Mouse (Mus musculus) olfactory bulb, adult 2 months (tissue): Measurements from ENCODE around the gene Prkaa1. TPM values are rescaled to one million over a fixed set of nuclear protein-coding genes. Genes with fewer than 3 reads are reported as not detected.
A peak's percentile ranks its signal among the peaks of the same experiment; 100 is the strongest.

Experiments used
- H3K27ac ChIP-seq: fragments of 200-500 bp; 2 replicates; pipeline ENCODE4 v1.5.1; 2012; ENCODE audit warnings: low read depth, low read length; ENCODE audit not compliant: insufficient read depth
- H3K4me1 ChIP-seq: fragments of 200-500 bp; 2 replicates; pipeline ENCODE4 v1.6.1; 2012; ENCODE audit warnings: low read length; ENCODE audit not compliant: control insufficient read depth, insufficient read depth
- H3K4me3 ChIP-seq: fragments of 200-500 bp; 2 replicates; pipeline ENCODE4 v1.5.1; 2012; ENCODE audit warnings: mild to moderate bottlenecking, low read depth, low read length, moderate library complexity; ENCODE audit not compliant: insufficient read depth
- CTCF ChIP-seq: fragments of 200-500 bp; IDR thresholded peaks from 2 replicates; pipeline ENCODE4 v1.5.1; 2012; ENCODE audit warnings: low read depth, mild to moderate bottlenecking, low read length, moderate library complexity; ENCODE audit not compliant: insufficient read depth
- POLR2A ChIP-seq: fragments of 200-500 bp; IDR thresholded peaks from 2 replicates; pipeline ENCODE4 v1.6.1; 2012; ENCODE audit warnings: mild to moderate bottlenecking, low read depth, low read length, moderate library complexity; ENCODE audit not compliant: insufficient read depth
- WGBS: fragments of 180-500 bp; shearing (Covaris S2); methylation state at CpG from one replicate; pipeline ENCODE4 v1.1.7; 2018; 5-methylcytosine and 5-hydroxymethylcytosine counted together
- polyA plus RNA-seq: library from polyadenylated mRNA; stranded (reverse); fragments of >200 nt; gene quantifications from 2 replicates; pipeline ENCODE4 v1.2.4, GENCODE M21; 2012; ENCODE audit warnings: low replicate concordance; ENCODE audit not compliant: missing spikeins, insufficient read depth, insufficient read length

The Prkaa1 gene
- polyA plus RNA-seq, 1 experiment: not detected

- no peak for TF ChIP-seq CTCF
- no peak for TF ChIP-seq POLR2A
- H3K27ac ChIP-seq: peak overlapping the region; percentile 78; the same call in 1 of the 2 replicates
- peak overlapping the region; percentile 89 for H3K4me3 ChIP-seq
- H3K4me1 ChIP-seq: peaks cover 4% of the 10 kb centered on the region; the same call in 1 of the 2 replicates
- WGBS: 3% methylated on average over 10 of the region's 10 CpGs
Observed at GRCm38 (mm10) chr15:5186293-5186675, 42.6 kb downstream of the Prkaa1 start.

GRCm38 (mm10) chr15:5187116-5187515 is 43.5 kb downstream of the Prkaa1 start:
- WGBS: 42% methylated on average over 4 of the region's 4 CpGs
- H3K4me1 ChIP-seq: peaks cover 4% of the 10 kb centered on the region; the same call in 1 of the 2 replicates
- TF ChIP-seq CTCF (no peak), POLR2A (no peak)
- no peak overlapping the region for H3K27ac ChIP-seq
- no peak overlapping the region for H3K4me3 ChIP-seq

GRCm38 (mm10) chr15:5188029-5188428 is 44.4 kb downstream of the Prkaa1 start:
- TF ChIP-seq POLR2A: no peak
- Histone ChIP-seq H3K4me3 (no peak overlapping the region), H3K4me1 (peaks cover 4% of the 10 kb centered on the region; the same call in 1 of the 2 replicates), H3K27ac (no peak overlapping the region)
- 90% methylated on average over 1 of the region's 1 CpGs for WGBS

- TF ChIP-seq CTCF (no peak), POLR2A (no peak)
- 50% methylated on average over 10 of the region's 10 CpGs for WGBS
- no peak overlapping the region for H3K4me3 ChIP-seq
- peaks cover 6% of the 10 kb centered on the region; the same call in 1 of the 2 replicates for H3K4me1 ChIP-seq
- H3K27ac ChIP-seq: no peak overlapping the region
Observed at GRCm38 (mm10) chr15:5189504-5190093, 45.9 kb downstream of the Prkaa1 start.

- no peak overlapping the region for H3K4me3 ChIP-seq
- H3K4me1 ChIP-seq: peaks cover 9% of the 10 kb centered on the region; the same call in 1 of the 2 replicates
- 74% methylated on average over 3 of the region's 3 CpGs for WGBS
- no peak overlapping the region for H3K27ac ChIP-seq
- no peak for TF ChIP-seq CTCF
- no peak for TF ChIP-seq POLR2A
Observed at GRCm38 (mm10) chr15:5193833-5194232, 50.2 kb downstream of the Prkaa1 start.

- 0 out of 2 replicates have a peak overlapping the region, but pooled peaks have one; percentile 27 for H3K27ac ChIP-seq
Observed at GRCm38 (mm10) chr15:5194446-5194845, 50.8 kb downstream of the Prkaa1 start.

GRCm38 (mm10) chr15:5194931-5195330 is 51.3 kb downstream of the Prkaa1 start:
- TF ChIP-seq POLR2A: no peak
- no peak for TF ChIP-seq CTCF
- peaks cover 6% of the 10 kb centered on the region; the same call in 1 of the 2 replicates for H3K4me1 ChIP-seq
- H3K4me3 ChIP-seq: no peak overlapping the region
- 0 out of 2 replicates have a peak overlapping the region, but pooled peaks have one; percentile 27 for H3K27ac ChIP-seq
- 92% methylated on average over 9 of the region's 9 CpGs for WGBS

More at GRCm38 (mm10) chr15:5194446-5194845, 50.8 kb downstream of the Prkaa1 start:
- Histone ChIP-seq H3K4me1 (peaks cover 8% of the 10 kb centered on the region; the same call in 1 of the 2 replicates), H3K4me3 (no peak overlapping the region)
- 58% methylated on average over 6 of the region's 6 CpGs for WGBS
- TF ChIP-seq POLR2A (no peak), CTCF (no peak)

- Histone ChIP-seq H3K27ac (no peak overlapping the region), H3K4me3 (no peak overlapping the region), H3K4me1 (peaks cover 6% of the 10 kb centered on the region; the same call in 1 of the 2 replicates)
- TF ChIP-seq POLR2A: no peak
- no peak for TF ChIP-seq CTCF
- 56% methylated on average over 4 of the region's 4 CpGs for WGBS
Observed at GRCm38 (mm10) chr15:5195987-5196514, 52.4 kb downstream of the Prkaa1 start.

- Histone ChIP-seq H3K4me1 (peaks cover 6% of the 10 kb centered on the region; the same call in 1 of the 2 replicates), H3K27ac (no peak overlapping the region), H3K4me3 (no peak overlapping the region)
- WGBS: 80% methylated on average over 4 of the region's 4 CpGs
- TF ChIP-seq POLR2A (no peak), CTCF (no peak)
Observed at GRCm38 (mm10) chr15:5196691-5197090, 53.0 kb downstream of the Prkaa1 start.

- H3K4me3 ChIP-seq: no peak overlapping the region
- TF ChIP-seq CTCF: no peak
- TF ChIP-seq POLR2A: no peak
- no peak overlapping the region for H3K27ac ChIP-seq
- WGBS: 93% methylated on average over 9 of the region's 9 CpGs
- H3K4me1 ChIP-seq: no peaks in the 10 kb centered on the region
Observed at GRCm38 (mm10) chr15:5205222-5205621, 61.6 kb downstream of the Prkaa1 start.
